Mouse (Mus musculus): ENCODE data around the gene Dleu7.

Dleu7 gene

GRCm38 (mm10) chr14:62292488-62293339, at the start of gene Dleu7, which contains the start of gene Rnaseh2b:
Dleu7 (minus strand) TSS chr14:62293047.
Rnaseh2b (plus strand) TSS chr14:62292589.
- Histone ChIP-seq H3K36me3 (ENCODE audit: control insufficient read depth, insufficient read depth, low read length, poor library complexity, severe bottlenecking) (no peaks in the 10 kb centered on the region), H3K27me3 (ENCODE audit: control insufficient read depth, insufficient read depth, low read length, poor library complexity, severe bottlenecking) (no peaks in the 10 kb centered on the region)
- DNase-seq (ENCODE audit: low read depth, low spot score): peak; percentile 5

- DNase-seq (ENCODE audit: low read depth, low spot score): no peak
- Histone ChIP-seq H3K36me3 (ENCODE audit: control insufficient read depth, insufficient read depth, low read length, poor library complexity, severe bottlenecking) (no peaks in the 10 kb centered on the region), H3K27me3 (ENCODE audit: control insufficient read depth, insufficient read depth, low read length, poor library complexity, severe bottlenecking) (no peaks in the 10 kb centered on the region)
These were observed 49.2 kb upstream of the Dleu7 start for GRCm38 (mm10) chr14:62341887-62342642.

GRCm38 (mm10) chr14:62339196-62339595, 46.3 kb upstream of the Dleu7 start:
- no peak for DNase-seq (ENCODE audit: low read depth, low spot score)
- H3K27me3 ChIP-seq (ENCODE audit: control insufficient read depth, insufficient read depth, low read length, poor library complexity, severe bottlenecking): no peaks in the 10 kb centered on the region
- H3K36me3 ChIP-seq (ENCODE audit: control insufficient read depth, insufficient read depth, low read length, poor library complexity, severe bottlenecking): no peaks in the 10 kb centered on the region

GRCm38 (mm10) chr14:62333909-62334687, 41.3 kb upstream of the Dleu7 start:
- Histone ChIP-seq H3K36me3 (ENCODE audit: control insufficient read depth, insufficient read depth, low read length, poor library complexity, severe bottlenecking) (no peaks in the 10 kb centered on the region), H3K27me3 (ENCODE audit: control insufficient read depth, insufficient read depth, low read length, poor library complexity, severe bottlenecking) (no peaks in the 10 kb centered on the region)
- peak; percentile 34 for DNase-seq (ENCODE audit: low read depth, low spot score)

GRCm38 (mm10) chr14:62331866-62332619, 39.2 kb upstream of the Dleu7 start:
- no peaks in the 10 kb centered on the region for H3K27me3 ChIP-seq (ENCODE audit: control insufficient read depth, insufficient read depth, low read length, poor library complexity, severe bottlenecking)
- peak; percentile 79 for DNase-seq (ENCODE audit: low read depth, low spot score)
- H3K36me3 ChIP-seq (ENCODE audit: control insufficient read depth, insufficient read depth, low read length, poor library complexity, severe bottlenecking): no peaks in the 10 kb centered on the region

GRCm38 (mm10) chr14:62331457-62331856, 38.6 kb upstream of the Dleu7 start:
- Histone ChIP-seq H3K36me3 (ENCODE audit: control insufficient read depth, insufficient read depth, low read length, poor library complexity, severe bottlenecking) (no peaks in the 10 kb centered on the region), H3K27me3 (ENCODE audit: control insufficient read depth, insufficient read depth, low read length, poor library complexity, severe bottlenecking) (no peaks in the 10 kb centered on the region)
- DNase-seq (ENCODE audit: low read depth, low spot score): no peak

- DNase-seq (ENCODE audit: low read depth, low spot score): no peak
- H3K36me3 ChIP-seq (ENCODE audit: control insufficient read depth, insufficient read depth, low read length, poor library complexity, severe bottlenecking): no peaks in the 10 kb centered on the region
- H3K27me3 ChIP-seq (ENCODE audit: control insufficient read depth, insufficient read depth, low read length, poor library complexity, severe bottlenecking): no peaks in the 10 kb centered on the region
These were observed 36.8 kb upstream of the Dleu7 start for GRCm38 (mm10) chr14:62329631-62330030.

- no peaks in the 10 kb centered on the region for H3K36me3 ChIP-seq (ENCODE audit: control insufficient read depth, insufficient read depth, low read length, poor library complexity, severe bottlenecking)
- no peak for DNase-seq (ENCODE audit: low read depth, low spot score)
- no peaks in the 10 kb centered on the region for H3K27me3 ChIP-seq (ENCODE audit: control insufficient read depth, insufficient read depth, low read length, poor library complexity, severe bottlenecking)
These were observed 35.8 kb upstream of the Dleu7 start for GRCm38 (mm10) chr14:62328606-62329005.

- no peaks in the 10 kb centered on the region for H3K36me3 ChIP-seq (ENCODE audit: control insufficient read depth, insufficient read depth, low read length, poor library complexity, severe bottlenecking)
- DNase-seq (ENCODE audit: low read depth, low spot score): no peak
- no peaks in the 10 kb centered on the region for H3K27me3 ChIP-seq (ENCODE audit: control insufficient read depth, insufficient read depth, low read length, poor library complexity, severe bottlenecking)
These were observed 34.3 kb upstream of the Dleu7 start for GRCm38 (mm10) chr14:62327171-62327570.

GRCm38 (mm10) chr14:62326026-62326425, 33.2 kb upstream of the Dleu7 start:
- DNase-seq (ENCODE audit: low read depth, low spot score): no peak
- no peaks in the 10 kb centered on the region for H3K27me3 ChIP-seq (ENCODE audit: control insufficient read depth, insufficient read depth, low read length, poor library complexity, severe bottlenecking)
- no peaks in the 10 kb centered on the region for H3K36me3 ChIP-seq (ENCODE audit: control insufficient read depth, insufficient read depth, low read length, poor library complexity, severe bottlenecking)

GRCm38 (mm10) chr14:62324943-62325342, 32.1 kb upstream of the Dleu7 start:
- Histone ChIP-seq H3K36me3 (ENCODE audit: control insufficient read depth, insufficient read depth, low read length, poor library complexity, severe bottlenecking) (no peaks in the 10 kb centered on the region), H3K27me3 (ENCODE audit: control insufficient read depth, insufficient read depth, low read length, poor library complexity, severe bottlenecking) (no peaks in the 10 kb centered on the region)
- no peak for DNase-seq (ENCODE audit: low read depth, low spot score)

GRCm38 (mm10) chr14:62323457-62323856, 30.6 kb upstream of the Dleu7 start:
- Histone ChIP-seq H3K36me3 (ENCODE audit: control insufficient read depth, insufficient read depth, low read length, poor library complexity, severe bottlenecking) (no peaks in the 10 kb centered on the region), H3K27me3 (ENCODE audit: control insufficient read depth, insufficient read depth, low read length, poor library complexity, severe bottlenecking) (no peaks in the 10 kb centered on the region)
- DNase-seq (ENCODE audit: low read depth, low spot score): no peak

- no peaks in the 10 kb centered on the region for H3K27me3 ChIP-seq (ENCODE audit: control insufficient read depth, insufficient read depth, low read length, poor library complexity, severe bottlenecking)
- DNase-seq (ENCODE audit: low read depth, low spot score): no peak
- H3K36me3 ChIP-seq (ENCODE audit: control insufficient read depth, insufficient read depth, low read length, poor library complexity, severe bottlenecking): no peaks in the 10 kb centered on the region
These were observed 29.9 kb upstream of the Dleu7 start for GRCm38 (mm10) chr14:62322581-62323344.

All from splenic B cell, adult 2 months (primary cell).